Mouse (Mus musculus): ENCODE measurements around the gene Abhd5.

Abhd5 gene

GRCm38 (mm10) chr9:122347882-122348281, 3.5 kb upstream of the Abhd5 start:
- DNase-seq (ENCODE audit: low read depth, low spot score) = no peak

GRCm38 (mm10) chr9:122349286-122349685, 2.1 kb upstream of the Abhd5 start:
- no peak for DNase-seq (ENCODE audit: low read depth, low spot score)

GRCm38 (mm10) chr9:122350396-122351130, 845 bp upstream of the Abhd5 start:
- no peak for DNase-seq (ENCODE audit: low read depth, low spot score)

- no peak for DNase-seq (ENCODE audit: low read depth, low spot score)
These were observed 601 bp downstream of the Abhd5 start for GRCm38 (mm10) chr9:122352025-122352392.

GRCm38 (mm10) chr9:122352911-122353310, 1.5 kb downstream of the Abhd5 start:
- no peak for DNase-seq (ENCODE audit: low read depth, low spot score)

GRCm38 (mm10) chr9:122354240-122354639, 2.8 kb downstream of the Abhd5 start:
- no peak for DNase-seq (ENCODE audit: low read depth, low spot score)

- DNase-seq (ENCODE audit: low read depth, low spot score) = no peak
These were observed 5.7 kb downstream of the Abhd5 start for GRCm38 (mm10) chr9:122357073-122357472.

GRCm38 (mm10) chr9:122357626-122358025, 6.2 kb downstream of the Abhd5 start:
- DNase-seq (ENCODE audit: low read depth, low spot score) = no peak

- DNase-seq (ENCODE audit: low read depth, low spot score) = no peak
These were observed 12.8 kb downstream of the Abhd5 start for GRCm38 (mm10) chr9:122364171-122364570.

GRCm38 (mm10) chr9:122370292-122370794, 18.9 kb downstream of the Abhd5 start:
- DNase-seq (ENCODE audit: low read depth, low spot score) = no peak

GRCm38 (mm10) chr9:122372506-122372905, 21.1 kb downstream of the Abhd5 start:
- DNase-seq (ENCODE audit: low read depth, low spot score) = no peak

GRCm38 (mm10) chr9:122372991-122373390, 21.6 kb downstream of the Abhd5 start:
- no peak for DNase-seq (ENCODE audit: low read depth, low spot score)

GRCm38 (mm10) chr9:122378986-122379385, 27.6 kb downstream of the Abhd5 start:
- no peak for DNase-seq (ENCODE audit: low read depth, low spot score)

- no peak for DNase-seq (ENCODE audit: low read depth, low spot score)
These were observed 29.6 kb downstream of the Abhd5 start for GRCm38 (mm10) chr9:122380959-122381358.

- no peak for DNase-seq (ENCODE audit: low read depth, low spot score)
These were observed 30.6 kb downstream of the Abhd5 start for GRCm38 (mm10) chr9:122382006-122382405.

GRCm38 (mm10) chr9:122386015-122386414, 34.6 kb downstream of the Abhd5 start:
- no peak for DNase-seq (ENCODE audit: low read depth, low spot score)

- no peak for DNase-seq (ENCODE audit: low read depth, low spot score)
These were observed 38.0 kb downstream of the Abhd5 start for GRCm38 (mm10) chr9:122389287-122389920.

GRCm38 (mm10) chr9:122395816-122396215, 44.4 kb downstream of the Abhd5 start:
- DNase-seq (ENCODE audit: low read depth, low spot score) = no peak

GRCm38 (mm10) chr9:122397156-122397555, 45.7 kb downstream of the Abhd5 start:
- no peak for DNase-seq (ENCODE audit: low read depth, low spot score)

GRCm38 (mm10) chr9:122398746-122399145, 47.3 kb downstream of the Abhd5 start:
- no peak for DNase-seq (ENCODE audit: low read depth, low spot score)

GRCm38 (mm10) chr9:122401239-122401638, 49.8 kb downstream of the Abhd5 start:
- DNase-seq (ENCODE audit: low read depth, low spot score) = no peak

- DNase-seq (ENCODE audit: low read depth, low spot score) = no peak
These were observed 59.2 kb downstream of the Abhd5 start for GRCm38 (mm10) chr9:122410437-122411175.
